Mouse (Mus musculus): Measurements from ENCODE around the gene 1600014C23Rik.

Gene 1600014C23Rik

DNA sequence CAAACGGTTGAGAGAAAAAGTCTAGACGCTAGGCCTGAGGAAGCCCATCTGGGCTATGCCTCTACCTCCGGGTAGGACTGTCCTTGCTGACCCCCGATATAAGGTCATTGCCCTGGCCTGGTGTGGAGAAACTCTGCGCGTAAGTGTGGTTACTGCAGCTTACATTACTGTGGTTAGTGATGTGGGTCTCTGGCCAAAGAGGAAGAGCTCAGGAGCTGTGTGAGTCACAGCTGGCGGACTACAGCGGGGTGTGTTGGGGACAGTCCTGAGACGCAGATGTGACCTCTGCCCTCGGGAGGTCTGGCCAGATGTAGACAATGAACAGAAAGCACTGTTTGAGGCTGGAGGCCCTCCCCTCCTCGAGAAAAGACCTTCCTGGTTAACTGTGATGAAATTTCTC, 19.0 kb upstream of the 1600014C23Rik start:
- DNase-seq (ENCODE audit: low spot score in 2 of 2) = no peak

DNA sequence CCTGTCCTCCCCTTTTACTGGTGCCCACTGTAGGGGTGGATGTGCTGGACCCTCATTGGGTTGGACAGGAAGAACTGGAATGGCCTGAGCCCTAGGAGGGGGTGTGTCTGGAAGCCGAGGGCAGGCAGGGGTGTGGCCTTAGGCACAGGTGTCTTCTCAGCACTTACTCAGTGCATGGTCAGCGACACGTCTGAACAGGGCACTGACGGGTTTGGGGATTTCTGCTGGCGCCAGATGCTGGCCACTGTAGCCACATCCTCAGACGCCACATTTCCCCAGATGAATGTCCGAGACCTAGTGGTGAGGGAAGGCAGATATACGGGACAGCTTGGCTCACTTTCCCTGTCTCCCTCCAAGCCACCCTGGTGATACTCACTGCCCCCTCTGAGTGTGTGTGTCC, 18.4 kb upstream of the 1600014C23Rik start:
- DNase-seq (ENCODE audit: low spot score in 2 of 2) = no peak

DNA sequence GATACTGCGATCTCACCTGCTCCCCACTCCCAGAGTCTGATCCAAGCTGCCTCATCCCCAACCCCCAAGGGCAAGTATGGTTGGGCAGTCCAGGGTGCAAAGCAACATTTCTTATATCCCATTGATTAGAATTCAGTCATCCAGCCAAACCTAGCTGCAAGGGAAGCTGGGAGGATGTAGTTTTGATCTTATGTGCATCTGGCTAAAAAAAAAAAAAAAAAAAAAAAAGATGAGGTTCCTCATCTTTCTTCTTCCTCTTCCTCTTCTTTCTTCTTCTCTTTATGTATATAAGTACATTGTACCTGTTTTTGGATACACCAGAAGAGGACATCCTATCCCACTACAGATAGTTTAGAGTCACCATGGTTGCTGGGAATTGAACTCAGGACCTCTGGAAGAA, 17.7 kb upstream of the 1600014C23Rik start:
- DNase-seq (ENCODE audit: low spot score in 2 of 2) = no peak

DNA sequence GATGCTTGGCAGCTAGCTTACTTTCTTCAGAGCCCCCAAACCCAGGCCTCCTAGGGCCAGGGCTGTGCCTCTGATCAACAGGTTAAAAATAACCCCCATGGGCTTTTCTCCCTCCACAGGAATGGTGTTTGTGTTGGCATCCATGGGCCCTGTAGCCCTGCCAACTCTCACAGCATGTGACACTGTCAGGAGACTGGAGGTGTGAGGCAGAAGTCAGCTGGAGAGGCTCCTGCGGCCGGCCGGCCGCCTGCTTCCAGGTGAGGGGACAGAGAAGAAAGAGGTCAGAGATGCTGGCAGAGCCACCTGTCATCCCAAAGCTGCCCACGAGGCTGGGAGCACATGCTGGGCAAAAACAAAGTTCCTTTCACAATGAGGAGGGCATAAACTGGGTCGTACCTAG, 15.5 kb upstream of the 1600014C23Rik start:
- no peak for DNase-seq (ENCODE audit: low spot score in 2 of 2)

DNA sequence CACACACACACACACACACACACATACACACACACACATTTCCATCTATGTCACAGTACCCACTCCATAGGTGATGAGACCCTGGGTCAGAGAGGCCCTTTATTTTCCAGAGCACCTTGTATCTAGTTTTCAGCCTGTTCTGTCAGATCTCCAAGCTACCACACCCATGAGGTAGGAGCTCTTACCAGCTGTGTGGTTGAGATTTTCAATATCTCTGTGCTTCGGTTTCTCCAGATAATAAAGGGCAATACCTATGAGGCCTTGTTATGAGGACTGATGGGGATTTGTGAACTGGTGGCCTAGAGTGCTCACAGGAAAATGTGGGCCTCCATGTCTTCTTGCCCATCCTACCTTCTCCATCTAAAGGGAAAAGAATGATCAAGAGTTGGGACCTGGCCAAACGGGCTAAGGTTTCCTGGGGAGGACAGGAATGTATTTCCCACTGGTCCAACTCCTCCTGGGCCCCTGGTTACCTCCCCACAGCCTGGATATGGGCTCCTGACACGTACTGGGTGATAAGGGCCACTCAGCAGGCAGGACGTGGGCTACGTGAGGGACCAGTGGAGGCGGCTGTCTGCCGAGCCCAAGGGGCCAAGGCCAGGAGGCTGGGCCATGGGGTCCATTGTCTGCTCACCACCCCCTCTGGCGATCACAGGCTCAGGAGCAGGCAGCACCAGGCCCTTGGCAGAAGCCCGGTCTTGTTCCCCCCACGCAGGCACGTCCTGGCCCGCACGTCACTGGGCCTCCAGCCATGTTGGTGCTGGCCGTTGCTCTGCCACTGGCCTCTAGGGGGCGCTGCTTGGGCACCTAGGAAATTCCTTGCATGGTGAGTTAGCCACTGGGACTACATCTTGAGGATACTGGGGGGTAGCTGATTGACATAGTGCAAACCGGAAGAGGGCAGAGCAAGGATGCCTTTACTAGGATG, 14.5 kb upstream of the 1600014C23Rik start:
- peak; percentile 57 to 58 for DNase-seq (ENCODE audit: low spot score in 2 of 2)

DNA sequence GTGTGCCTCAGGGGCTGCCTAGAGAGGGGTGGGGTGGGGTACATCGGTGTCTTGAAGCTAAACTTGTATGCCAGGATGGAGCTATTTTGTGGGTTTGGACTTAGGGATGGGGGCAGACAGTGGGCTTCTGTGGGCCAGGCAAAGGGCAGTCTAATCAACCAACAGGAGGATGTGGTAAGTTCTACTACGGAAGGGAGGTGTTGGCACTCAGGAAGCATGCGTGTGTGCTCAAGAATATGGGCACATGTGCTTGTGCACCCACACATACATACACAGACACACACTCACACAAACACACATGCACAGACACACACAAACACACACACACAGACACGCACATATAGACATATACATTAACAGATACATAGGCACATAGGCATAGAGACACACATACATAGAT, 13.6 kb upstream of the 1600014C23Rik start:
- DNase-seq (ENCODE audit: low spot score in 2 of 2) = no peak

DNA sequence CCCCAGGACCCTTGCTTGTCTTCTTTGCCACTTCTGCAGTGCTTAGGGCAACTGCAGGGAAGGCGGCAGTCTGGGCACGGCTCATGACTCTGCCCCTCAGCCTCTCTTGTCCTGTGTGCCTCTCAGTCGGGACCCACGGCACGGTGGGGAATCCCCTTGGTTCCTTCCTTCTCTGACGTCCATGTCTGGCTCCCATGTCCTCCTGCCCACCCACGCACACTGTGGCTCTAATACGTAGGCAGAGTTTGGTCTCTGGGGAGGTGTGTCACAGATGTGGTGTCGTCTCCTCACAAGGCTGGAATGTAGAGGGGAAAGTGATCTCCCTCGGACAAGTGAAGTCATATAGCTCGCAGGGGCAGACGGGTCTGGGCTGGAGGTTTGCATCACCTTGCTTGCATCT, 13.1 kb upstream of the 1600014C23Rik start:
- DNase-seq (ENCODE audit: low spot score in 2 of 2) = no peak

DNA sequence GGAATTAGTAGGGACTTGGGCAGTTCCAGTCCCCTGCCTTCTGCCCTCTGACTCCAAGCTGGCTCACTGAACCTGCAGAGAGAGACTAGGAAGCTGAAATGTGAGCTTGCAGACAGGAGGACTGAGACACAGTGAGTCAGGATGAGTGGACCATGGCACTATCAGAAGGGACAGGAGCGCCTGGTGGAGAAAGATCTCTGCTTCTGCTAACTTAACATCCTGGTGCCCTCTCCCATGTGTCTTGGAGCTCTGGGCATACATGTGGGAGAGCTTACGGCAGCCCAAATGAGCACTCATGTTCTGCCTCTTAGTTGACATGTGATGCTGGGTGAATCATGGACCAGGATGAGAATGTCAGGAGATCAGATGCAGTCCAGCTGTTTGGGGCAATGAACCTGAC, 12.0 kb upstream of the 1600014C23Rik start:
- DNase-seq (ENCODE audit: low spot score in 2 of 2) = no peak

DNA sequence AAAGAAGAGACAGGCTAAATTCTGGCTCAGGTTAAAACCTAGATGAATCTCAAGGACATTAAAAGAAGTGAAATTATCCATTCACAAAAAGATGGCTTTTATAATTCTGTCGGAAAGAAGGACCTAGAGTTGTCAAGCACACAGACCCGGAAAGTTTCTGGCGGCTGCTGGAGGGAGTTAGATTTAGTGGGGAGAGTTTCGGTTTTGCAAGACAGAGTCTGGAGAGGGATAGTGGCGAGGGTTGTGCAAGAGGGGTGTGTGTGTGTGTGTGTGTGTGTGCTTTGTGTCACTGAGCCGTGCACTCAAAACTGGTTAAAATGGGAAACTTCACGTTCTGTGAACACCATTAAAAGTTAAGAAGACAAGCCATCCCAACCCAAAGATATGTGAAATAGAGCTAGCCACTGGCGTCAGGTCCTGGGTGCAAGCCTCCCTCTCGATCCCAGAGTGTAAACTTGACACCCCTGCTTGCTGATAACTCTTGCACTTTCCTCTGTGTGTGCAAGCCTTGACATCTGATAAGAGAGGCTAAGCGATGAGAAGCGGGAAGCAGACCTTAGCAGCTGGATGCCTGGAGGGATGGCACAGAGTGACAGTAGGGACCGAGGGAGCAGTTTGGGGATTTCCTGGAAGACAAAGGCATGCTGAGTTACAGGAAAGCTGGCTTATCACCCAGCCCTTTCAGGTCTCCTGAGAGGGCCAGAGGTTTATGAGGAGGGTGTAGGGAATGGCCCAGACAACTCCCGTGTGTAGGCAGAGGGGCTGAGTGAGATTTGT, 8.9 kb upstream of the 1600014C23Rik start:
- no peak for DNase-seq (ENCODE audit: low spot score in 2 of 2)

DNA sequence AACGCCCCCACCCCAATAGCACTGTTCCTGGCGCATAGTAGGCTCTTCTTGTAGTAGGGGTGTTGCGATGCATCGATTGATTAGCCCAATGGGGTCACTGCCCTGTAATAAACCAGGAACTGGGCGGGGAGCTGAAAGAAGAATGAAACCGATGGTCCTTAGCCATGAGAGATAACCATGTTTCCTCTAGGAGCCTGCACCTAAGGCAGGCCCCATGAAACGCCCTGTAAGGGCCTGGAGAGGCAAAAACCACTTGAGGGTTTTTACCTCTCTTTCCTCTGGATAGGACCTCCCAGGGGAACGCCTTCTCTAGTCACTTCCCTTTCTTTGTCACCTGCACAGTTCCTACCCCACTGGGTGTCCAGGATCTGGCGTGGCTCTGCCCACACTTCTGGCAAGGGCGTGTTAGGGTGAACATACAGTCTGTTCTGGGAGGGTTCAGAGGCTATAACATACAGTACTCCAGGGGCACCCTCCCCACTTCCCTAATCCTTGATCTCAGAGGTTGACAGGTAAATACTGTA, 3.5 kb upstream of the 1600014C23Rik start:
- no peak for DNase-seq (ENCODE audit: low spot score in 2 of 2)

DNA sequence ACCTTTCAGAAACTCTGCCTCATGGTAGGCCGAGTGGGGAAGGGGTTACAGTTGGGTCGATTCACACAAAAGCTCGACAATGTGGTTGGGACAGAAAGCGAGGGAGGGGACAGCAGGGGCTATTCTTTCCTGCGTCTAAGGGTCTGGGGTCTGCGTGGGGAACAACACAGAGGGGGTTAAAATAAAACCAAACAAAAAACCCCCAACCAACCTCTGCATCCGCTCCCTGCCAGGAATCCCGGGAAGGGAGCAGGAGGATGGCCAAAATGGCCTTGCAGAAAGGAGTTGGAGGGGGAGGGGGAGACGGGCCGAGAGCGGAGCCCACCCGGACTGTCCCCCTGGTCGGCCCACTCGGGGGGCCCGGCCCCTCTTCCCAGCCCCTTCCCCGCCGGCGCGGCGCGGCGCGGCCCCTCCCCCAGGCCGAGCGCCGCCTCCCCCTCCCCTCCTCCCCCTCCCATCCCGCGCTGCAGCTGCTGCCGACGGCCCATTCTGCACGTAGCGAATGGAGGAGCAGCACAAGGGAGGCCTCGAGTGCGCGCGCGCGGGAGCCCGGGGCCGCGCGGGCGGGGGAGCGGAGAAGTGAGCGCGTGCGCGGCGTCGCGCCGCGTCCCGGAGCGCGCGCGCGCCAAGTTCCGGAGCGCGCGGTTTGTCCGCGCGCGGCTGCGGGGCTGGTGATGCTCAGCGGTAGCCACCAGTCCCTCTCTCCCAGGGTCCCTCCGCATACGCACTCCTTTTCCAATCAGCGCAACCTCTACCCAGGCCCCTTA, 2.9 kb upstream of the 1600014C23Rik start:
- DNase-seq (ENCODE audit: low spot score in 2 of 2) = peak; percentile 82 to 87

DNA sequence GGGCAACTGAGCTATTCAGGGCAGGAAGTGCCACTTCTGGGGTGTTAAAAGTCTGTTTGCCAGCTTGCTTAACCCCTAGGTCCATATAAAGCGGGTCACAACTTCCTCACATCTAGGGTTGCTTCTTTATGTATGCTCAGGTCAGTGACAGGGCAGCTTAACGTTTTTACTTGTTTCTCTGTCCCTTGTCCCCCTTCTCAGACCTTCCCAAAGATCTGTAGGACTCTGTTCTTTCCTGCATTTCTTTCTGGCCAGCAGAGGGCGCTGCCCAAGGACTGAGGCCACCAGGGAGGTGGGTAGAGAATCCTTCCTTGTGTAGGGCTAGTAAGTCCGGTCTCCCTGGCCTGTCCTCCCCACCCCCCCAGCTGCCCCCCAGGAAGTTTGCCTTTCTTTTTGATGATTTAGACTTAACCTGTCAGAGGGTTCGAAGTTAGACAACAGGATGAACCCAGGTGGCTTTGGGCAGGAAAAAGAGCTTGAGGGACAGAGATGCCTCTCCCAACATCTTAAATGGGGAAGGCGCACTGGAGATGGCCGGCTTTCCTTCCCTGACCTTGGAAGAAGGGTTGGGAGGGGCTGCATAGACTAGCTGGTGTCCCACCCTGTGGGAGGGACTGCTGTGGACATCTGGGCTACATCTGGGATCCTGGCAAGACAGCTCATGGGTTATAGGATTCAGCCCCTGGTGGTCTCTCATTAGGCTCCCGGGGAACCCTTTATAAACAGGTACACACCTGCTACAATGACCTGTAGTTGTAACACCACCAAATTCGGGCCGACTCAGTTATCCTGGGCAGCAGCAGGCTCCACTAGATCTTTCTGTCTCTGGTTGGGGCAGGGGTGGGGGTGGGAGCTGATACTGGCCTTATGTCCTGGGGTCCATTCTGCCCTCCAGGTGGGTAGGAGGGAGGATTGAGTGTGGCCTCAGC, 2.0 kb upstream of the 1600014C23Rik start:
- peak; percentile 70 to 84 for DNase-seq (ENCODE audit: low spot score in 2 of 2)

DNA sequence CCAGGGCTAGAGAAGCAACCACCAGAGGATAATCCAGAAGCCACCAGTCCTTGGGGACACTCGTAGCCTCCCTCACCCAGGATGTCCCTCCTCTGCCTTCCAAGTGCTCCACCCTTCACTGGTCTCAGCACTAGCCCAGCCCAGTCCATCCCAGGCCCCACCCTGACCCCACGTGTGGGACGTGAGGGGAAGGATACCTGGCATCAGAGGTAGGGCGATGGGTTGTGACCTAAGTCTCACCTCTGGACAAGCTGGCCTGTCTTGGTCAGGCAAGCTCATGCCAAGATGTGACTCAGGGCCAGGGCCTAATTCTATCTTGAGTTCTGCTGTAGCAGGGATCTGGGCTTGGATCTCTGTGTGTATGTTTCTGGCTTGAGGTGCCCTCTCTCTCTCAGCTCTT, 1.2 kb upstream of the 1600014C23Rik start:
- DNase-seq (ENCODE audit: low spot score in 2 of 2) = no peak

DNA sequence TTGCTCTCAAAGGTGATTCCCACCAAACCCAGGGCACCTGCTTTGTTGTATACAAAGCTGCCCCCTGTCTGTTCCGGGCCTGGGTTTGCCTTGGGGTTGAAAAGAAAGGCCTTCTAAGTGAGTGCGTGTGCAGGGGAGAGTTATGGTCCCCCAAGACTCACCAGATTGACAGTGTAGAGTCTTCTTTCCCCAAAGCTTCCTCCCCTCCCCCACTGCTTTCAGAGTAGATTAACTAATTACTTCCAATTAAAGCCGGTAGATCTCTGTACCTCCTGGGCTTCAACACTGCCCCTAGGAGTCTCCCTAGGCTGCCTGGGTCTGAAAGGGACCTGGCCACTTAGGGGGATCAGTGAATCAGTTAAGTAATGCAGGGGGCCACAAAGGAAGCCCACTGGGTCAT, 689 bp upstream of the 1600014C23Rik start:
- DNase-seq (ENCODE audit: low spot score in 2 of 2) = no peak

DNA sequence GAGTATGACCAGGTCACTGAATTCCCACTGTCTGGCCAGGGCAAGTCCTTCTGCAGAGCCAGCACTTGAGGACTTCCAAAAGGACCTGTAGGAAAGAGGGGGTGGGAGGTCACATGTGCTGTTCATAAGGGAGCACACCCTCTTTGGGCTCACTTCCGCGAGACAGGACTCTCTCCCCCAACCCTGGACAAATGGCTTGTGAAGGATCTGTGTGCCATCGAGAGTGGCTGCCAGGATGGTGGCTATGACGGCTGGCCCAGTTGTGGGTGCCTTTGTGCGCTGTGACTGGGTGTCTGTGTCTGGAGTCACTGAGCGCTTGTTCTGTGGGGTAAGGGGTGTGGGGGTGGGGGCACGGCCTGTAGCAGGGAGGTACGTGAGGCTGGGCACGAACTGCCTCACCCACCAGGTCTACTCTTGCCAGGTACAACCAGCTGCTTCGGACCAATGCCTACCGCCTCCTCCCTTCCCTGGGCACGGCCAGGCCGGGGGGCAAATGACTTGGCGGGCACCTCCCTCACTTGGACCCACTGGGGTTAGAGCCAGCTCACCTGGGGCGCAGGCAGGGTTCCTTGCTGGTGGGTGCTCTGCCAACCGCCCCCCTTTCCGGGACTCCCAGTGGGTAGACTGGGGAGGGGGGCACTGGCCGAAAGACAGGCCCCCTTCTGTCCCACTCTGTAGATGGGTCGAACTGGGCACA, 458 bp downstream of the 1600014C23Rik start:
- peak; percentile 59 to 63 for DNase-seq (ENCODE audit: low spot score in 2 of 2)

DNA sequence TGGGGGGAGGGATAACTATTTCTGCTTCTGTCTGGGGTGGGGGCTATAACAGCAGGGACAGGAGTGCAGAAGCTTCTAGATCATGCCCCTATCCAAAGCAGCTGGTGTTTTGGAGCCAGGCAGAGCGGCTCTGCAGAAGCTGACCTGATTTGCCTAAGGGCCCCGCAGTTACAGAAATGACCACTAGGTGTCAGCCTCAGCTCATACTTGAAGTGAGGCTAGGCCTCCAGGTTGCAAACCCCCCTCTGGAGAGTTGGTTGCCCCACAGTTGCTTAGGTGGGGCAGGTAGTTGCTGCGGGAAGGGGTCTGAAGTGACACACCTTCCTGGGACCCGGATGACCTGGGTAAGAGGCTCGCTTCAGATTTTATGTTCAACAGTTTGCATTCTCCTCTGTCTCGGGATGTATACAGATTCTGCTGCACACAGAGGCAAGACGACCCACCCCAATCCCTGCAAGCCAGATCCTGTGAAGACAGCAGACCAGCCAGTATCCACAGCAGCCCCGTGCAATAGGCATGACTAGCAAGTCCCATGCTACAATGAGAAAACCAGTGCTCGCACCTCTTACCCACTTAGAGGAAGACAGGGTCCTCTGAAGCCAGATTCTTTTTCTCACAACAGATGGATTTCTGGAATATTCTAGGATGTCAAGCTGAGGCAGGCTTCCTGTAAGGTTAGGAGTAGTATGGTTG, 2.3 kb downstream of the 1600014C23Rik start:
- DNase-seq (ENCODE audit: low spot score in 2 of 2) = peak; percentile 64 to 86

DNA sequence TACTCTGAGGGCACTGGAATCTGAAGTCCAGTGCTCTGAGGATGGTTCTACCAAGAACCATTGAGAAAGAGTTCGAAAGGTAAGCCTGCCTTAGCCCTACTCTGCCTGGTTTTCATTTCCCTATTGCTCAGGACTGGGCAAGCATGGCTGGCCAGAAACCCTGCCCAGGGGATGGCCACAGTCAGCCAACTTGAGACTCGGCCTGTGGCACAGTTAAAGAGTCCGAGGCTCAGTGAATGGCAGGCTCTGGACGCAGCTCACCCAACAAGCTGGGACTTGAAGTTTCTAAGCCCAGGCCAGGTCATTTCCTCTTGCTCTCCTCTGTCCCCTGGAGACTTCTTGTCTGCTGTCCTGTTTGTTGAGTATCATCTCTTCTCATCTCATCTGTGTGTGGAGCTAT, 2.9 kb downstream of the 1600014C23Rik start:
- no peak for DNase-seq (ENCODE audit: low spot score in 2 of 2)

DNA sequence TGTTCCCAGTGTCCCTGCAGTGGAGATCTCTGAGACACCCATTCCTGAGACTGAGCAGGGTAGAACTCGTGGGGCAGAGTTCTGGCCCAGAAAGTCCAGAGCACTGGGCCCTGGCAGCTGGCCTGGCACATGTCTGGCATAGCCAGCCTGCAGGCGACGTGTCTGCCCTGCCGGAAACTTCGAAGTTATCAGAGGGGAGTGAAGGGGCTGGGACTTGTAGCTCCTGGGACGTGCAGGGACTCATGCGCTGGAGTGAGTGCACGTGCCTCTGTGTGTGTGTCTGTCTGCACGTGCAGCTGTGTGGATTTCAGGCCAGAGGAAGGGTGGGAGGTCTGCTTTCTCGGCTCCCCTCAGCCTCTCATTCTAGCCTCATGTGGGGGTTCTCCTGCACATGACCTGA, 4.3 kb downstream of the 1600014C23Rik start:
- no peak for DNase-seq (ENCODE audit: low spot score in 2 of 2)

DNA sequence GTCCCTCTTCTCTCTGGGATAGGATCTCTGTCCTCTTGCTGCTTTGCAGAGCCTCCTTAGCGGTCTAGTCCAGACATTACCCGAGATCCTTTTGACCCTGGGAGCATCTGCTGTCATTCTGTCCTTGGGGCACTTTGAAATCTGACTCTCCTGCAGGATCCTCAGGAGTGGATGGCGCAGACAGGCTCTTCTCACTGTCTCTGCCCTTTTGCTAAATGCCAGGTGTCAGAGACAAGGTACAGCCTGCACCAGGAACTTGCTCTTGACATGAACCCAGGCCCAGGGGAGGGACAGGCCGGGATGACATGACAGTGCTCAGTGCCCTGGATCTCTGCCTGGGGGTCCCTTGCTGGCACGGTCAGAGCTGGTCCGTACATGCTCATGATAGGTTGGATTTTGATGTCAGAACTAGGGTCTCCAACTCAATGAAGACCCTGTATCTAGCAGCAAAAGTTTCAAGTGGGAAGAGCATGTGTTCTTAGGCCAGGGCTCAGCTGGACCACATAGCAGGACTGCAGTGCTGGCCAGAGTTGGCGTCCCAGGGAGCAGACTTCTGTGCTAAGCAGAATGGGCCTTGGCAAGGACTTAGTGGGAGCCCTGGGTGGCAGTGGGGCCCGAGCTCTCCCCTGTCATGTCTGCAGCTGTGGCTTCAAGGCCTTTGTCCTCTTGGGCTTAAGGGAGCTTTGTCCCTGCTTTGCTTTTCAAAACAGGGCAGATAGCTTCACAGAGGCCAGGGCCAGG, 5.5 kb downstream of the 1600014C23Rik start:
- DNase-seq (ENCODE audit: low spot score in 2 of 2) = no peak
